Mouse (Mus musculus) frontal cortex, postnatal 25 days (tissue): ENCODE measurements around the gene Col5a2.
A peak's percentile ranks its signal among the peaks of the same experiment; 100 is the strongest.
"Not testable (repeated sequence)": the region's sequence is repeated elsewhere in the genome, so short reads cannot be mapped to it uniquely, and the experiment has no call there.

Experiments used
- DNase-seq, 2 experiments: peaks; one replicate each; pipeline ENCODE4 v3.0.0; 2022; ENCODE audit warnings: low spot score in 2 of 2

Col5a2 gene

DNA sequence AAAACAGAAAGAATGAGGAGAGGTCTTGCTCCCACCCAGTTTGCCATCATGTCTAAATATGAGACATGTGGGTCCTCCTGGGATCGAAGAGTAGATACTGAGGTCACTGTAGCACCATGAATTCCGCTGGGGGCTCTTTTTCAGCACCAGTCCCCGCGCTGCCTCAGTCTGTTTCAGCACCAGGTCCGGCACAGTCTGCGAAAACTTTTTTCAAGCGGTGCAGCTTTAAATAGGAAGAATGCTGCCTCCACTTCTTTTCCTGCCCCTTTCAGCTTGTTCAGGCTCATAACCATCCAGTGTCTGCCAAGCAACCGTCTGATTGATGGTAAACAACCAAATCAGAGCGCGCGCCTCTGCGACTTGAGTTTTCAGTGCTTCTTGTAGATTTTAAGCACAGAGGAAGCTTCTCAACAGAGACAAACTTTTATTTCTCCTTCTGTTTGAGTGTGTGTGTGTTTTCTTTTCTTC, at the start of gene Col5a2:
TSS of gene Col5a2 (minus strand) at position 418 of the 468 bp plus-strand sequence.
- peak in 1 of 2 experiments; percentile 13 for DNase-seq

GRCm38 (mm10) chr1:45550531-45550930, 47.4 kb upstream of the Col5a2 start:
- no peak for DNase-seq

- DNase-seq: no peak
Measured at GRCm38 (mm10) chr1:45541888-45542287, 38.8 kb upstream of the Col5a2 start.

DNA sequence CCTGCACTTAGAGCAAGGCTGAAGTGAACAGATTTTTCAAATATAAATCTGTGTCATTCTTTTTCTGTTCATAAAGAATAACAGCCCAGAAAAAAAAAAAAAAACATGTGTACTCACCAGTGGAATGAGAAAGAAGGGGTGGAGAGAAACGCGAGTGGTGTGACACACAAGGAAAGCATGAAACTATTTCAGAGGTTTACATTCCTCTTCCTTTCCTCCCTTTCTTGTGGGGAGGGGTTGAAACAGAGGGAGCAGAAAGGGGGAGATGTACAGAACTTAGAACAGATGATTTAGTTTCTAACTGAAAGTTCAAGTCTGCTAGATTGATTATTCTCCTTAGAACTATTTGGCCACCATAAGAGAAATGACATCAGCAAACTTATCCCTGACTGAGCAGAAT, 38.1 kb upstream of the Col5a2 start:
- no peak for DNase-seq

- no peak for DNase-seq
Measured at GRCm38 (mm10) chr1:45531486-45531885, 28.4 kb upstream of the Col5a2 start.

DNA sequence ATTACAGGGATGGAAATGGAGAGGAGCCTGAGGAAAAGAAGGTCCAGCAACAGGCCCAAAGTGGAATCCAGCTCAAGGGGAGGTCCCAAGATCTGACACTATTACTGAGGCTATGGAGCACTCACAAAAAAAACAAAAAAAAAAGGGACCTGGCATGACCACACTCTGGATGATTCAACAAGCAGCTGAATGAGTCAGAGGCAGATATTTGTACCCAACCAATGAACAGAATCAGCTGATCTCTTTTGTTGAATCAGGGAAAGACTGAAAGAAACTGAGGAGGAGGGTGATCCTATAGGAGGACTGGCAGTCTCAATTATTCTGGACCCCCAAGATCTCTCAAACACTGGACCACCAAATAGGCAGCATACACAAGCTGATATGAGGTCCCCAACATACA, 24.4 kb upstream of the Col5a2 start:
- not testable (repeated sequence) for DNase-seq

- DNase-seq: no peak
Measured at GRCm38 (mm10) chr1:45523601-45524000, 20.5 kb upstream of the Col5a2 start.

DNA sequence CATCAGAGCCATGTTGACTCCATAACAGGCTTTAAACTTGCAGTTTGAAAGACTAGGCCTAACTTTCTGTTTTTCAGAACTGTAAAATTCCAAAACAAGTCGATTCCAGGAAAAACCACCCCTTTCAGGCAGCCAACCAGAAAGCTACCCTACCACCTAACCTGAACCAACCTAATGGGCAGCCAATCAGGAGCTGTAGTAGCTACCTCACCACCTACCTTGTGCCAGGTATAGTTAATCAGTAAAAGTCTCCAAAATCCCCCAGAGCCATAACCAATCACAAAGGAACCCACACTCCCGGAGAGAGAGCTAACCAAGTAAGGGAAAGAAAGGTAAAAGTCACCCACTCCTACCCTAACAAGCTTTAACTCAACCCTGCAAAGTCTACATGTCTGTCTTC, 18.4 kb upstream of the Col5a2 start:
- no peak for DNase-seq

- DNase-seq: no peak
Measured at GRCm38 (mm10) chr1:45502241-45502741, 791 bp downstream of the Col5a2 start.

DNA sequence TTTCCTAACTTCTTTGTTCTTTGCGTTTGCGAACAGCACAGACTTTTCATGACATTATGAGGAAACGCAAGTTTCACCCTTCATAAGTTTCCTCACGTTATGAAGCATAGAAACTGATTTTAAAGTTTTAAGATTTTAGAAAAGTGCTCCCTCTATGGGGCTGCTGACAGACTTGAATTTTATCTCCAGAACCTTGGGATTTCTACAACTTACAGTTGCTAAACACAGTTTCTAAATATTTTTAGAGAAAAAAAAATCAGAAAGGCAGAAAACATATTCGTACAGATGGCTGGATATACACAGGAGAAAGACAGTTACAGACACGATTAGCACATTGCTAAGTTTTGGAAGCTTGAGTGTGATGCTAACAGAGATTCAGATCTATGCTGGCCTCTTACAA, 1.6 kb downstream of the Col5a2 start:
- no peak for DNase-seq

GRCm38 (mm10) chr1:45500456-45500855, 2.6 kb downstream of the Col5a2 start:
- DNase-seq: no peak

DNA sequence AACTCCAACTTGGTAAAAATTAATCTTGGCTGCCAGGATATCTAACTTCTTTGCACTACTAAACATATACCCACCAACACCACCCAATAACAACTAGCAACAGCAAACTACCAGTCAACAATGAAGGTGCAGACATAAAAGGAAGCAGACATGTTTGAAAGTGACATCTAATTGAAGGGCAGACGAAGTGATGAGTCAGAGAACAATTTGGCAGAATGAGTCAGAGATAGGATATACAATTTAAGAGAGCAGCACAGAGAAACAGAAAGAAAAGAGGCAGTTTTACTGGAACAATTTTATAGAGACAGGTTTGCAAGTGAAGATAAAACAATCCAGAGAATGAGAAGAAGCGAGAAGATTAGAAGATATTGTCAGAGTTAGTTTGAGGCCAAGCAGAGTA, 8.1 kb downstream of the Col5a2 start:
- DNase-seq: no peak

- DNase-seq: no peak
Measured at GRCm38 (mm10) chr1:45492130-45492723, 10.9 kb downstream of the Col5a2 start.

DNA sequence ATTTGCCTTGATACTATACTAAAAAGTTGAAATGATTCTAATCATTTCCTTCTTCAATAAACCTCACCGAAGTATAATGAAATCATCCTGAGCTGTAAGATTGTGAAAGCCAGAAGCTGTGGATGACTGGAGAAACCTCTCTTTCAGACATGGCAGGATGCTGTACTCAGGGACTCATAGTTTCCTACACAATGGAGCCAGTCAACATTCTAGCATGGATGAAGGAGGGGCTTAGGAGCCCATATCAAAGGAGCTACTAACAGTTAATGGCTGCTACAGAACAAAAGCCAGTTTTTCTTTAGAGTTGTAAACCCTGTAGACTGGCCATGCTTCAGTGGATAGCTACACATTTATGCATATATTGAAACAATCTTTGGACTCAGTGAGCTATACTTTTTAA, 12.6 kb downstream of the Col5a2 start:
- no peak for DNase-seq

GRCm38 (mm10) chr1:45488291-45488690, 14.8 kb downstream of the Col5a2 start:
- DNase-seq: no peak

DNA sequence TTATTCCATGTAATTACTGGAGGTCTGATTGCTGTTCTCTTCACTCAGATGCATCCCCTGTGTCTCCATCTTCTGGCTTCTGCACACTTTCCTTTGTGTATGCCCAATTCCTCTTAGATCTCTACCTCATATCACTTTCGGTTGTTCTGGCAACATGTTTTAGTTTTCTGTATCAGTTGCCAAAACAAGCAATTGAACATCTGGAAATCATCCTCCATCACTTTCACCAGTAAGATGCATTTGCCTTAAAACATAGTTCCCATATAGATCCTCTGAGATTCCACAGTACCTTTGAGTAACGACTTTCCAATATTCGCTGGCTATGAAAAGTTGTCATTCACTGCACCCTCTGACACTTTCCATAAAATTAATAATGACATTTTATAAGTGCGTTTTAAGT, 20.1 kb downstream of the Col5a2 start:
- no peak for DNase-seq

GRCm38 (mm10) chr1:45481876-45482275, 21.2 kb downstream of the Col5a2 start:
- DNase-seq: no peak

DNA sequence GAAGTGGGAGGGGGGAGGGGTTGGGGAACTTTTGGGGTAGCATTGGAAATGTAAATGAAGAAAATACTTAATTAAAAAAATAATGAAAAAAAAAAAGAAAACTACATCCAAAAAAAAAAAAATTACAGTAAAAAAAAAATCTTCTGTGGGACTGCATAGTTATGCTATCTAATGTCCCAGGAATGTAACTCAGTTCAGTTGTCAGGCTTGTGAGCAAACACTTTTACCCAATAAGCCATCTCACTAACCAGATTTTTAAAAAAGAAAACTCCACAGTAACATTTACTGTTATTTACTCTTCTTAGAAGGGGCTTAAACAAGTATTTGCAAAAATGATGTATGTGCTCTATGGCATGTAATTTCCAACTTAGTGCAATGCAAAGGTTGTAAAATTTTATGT, 24.0 kb downstream of the Col5a2 start:
- DNase-seq: no peak

DNA sequence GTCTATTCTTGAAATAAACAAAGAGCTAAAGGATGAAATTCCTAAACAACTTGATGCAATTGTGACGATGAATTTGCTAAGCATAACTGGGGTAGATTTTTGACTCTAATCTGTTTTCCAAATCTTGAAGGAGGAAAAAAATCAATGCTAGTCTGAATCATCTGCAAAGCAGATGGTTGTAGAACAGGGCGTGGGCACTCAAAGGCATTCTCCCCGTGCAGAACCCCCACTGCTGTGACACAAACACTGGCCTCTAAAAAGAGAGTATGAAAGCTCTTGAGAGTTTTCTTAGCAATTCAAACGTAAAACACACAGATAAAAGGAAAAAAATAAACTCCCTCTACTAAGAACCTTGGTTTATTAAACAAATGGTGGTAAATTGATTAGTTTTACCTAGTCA, 30.3 kb downstream of the Col5a2 start:
- no peak for DNase-seq

GRCm38 (mm10) chr1:45460767-45461166, 42.3 kb downstream of the Col5a2 start:
- DNase-seq: no peak

GRCm38 (mm10) chr1:45455763-45456162, 47.3 kb downstream of the Col5a2 start:
- DNase-seq: no peak

DNA sequence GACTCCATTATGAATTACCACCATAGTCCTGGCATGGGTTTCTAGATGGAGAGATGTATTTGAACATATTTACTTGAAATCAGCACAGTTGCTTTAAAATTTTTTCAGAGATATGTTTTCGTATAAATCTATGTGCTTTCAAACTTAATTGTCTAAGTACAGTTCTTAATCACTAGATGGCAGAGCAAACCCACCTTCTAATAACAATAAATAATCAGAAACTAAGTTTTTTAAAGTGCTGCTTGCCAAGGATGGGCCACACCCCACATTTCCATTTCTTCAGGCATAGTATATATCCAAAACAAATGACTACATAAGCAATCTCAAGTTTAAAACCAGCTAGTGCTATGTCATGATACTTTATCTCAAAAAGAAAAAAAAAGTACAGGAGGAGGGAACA, 54.2 kb downstream of the Col5a2 start:
- no peak for DNase-seq

- no peak for DNase-seq
Measured at GRCm38 (mm10) chr1:45431922-45432321, 71.2 kb downstream of the Col5a2 start.

GRCm38 (mm10) chr1:45430520-45430919, 72.6 kb downstream of the Col5a2 start:
- DNase-seq: no peak
